In genomic region chr19:57161010-57161660, GRCm38 (mm10) we compare ENCODE assay signal across 9 mouse cellular contexts.
DNase-seq lines count a peak whose midpoint lies in the region; ATAC-seq and TF ChIP-seq lines count a peak whose summit lies in the region.
"Had no signal": no experiment of that assay in that cellular context is flagged by ENCODE, and none has a peak within 500 bp of the region (broad histone marks: within the 10 kb centered on the region; RNA-seq: fewer than 3 reads in every experiment).

No protein-coding gene starts in this region.

- intact Hi-C loops in heart, adult 2 months (cut with DNase I): loop anchor here (1.0 to 5.0 kb wide), 3 partner anchors 35 to 166 kb away; no protein-coding TSS in a partner anchor

- TF ChIP-seq POLR2A in heart, adult 2 months (IDR thresholded peaks at IDR 0.05; ENCODE audit: insufficient read depth, low read depth, low read length): no peak
- TF ChIP-seq POLR2A in small intestine, adult 2 months (IDR thresholded peaks at IDR 0.05; ENCODE audit: low read depth, low read length): no peak

- WGBS in midbrain, embryonic 16.5 days: 70% methylated on average over 7 of the region's 7 CpGs
- 75% methylated on average over 7 of the region's 7 CpGs for WGBS in midbrain, embryonic 10.5 days
- 69% methylated on average over 7 of the region's 7 CpGs for WGBS in heart, adult 2 months
- 66% methylated on average over 7 of the region's 7 CpGs for WGBS in small intestine, adult 2 months

- ATAC-seq in midbrain, embryonic 16.5 days: peak; percentile 64; the same call in 1 of the 2 replicates

- no peaks in the 10 kb centered on the region for H3K27me3 ChIP-seq in midbrain, embryonic 16.5 days (ENCODE audit: control insufficient read depth, insufficient read depth, low read depth, low read length)
- H3K27me3 ChIP-seq in midbrain, embryonic 10.5 days (ENCODE audit: low read depth, poor library complexity, severe bottlenecking): no peaks in the 10 kb centered on the region
- H3K27me3 ChIP-seq in heart, adult 2 months (ENCODE audit: control insufficient read depth, insufficient read depth, low read length): no peaks in the 10 kb centered on the region
- H3K27me3 ChIP-seq in small intestine, adult 2 months (ENCODE audit: control insufficient read depth, insufficient read depth, low read length): no peaks in the 10 kb centered on the region

- TF ChIP-seq EP300 in heart, adult 2 months (IDR thresholded peaks at IDR 0.05; ENCODE audit: insufficient read depth, low read depth, low read length): no peak

- H3K4me3 ChIP-seq in midbrain, embryonic 16.5 days (ENCODE audit: low read depth, low read length): no peak overlapping the region
- H3K4me3 ChIP-seq in midbrain, embryonic 10.5 days: no peak overlapping the region
- H3K4me3 ChIP-seq in heart, adult 2 months: no peak overlapping the region
- no peak overlapping the region for H3K4me3 ChIP-seq in small intestine, adult 2 months (ENCODE audit: low read depth, low read length)
- H3K4me3 ChIP-seq: megakaryocyte, embryonic 14.5 days had no signal

- no peaks in the 10 kb centered on the region; the same call in none of the 2 replicates for H3K79me2 ChIP-seq in heart, adult 2 months (replicated peaks; ENCODE audit: control insufficient read depth, insufficient read depth, low read length)

- peak; percentile 98 for TF ChIP-seq CTCF in heart, adult 2 months (IDR thresholded peaks at IDR 0.05)
- TF ChIP-seq CTCF in small intestine, adult 2 months (IDR thresholded peaks at IDR 0.05; ENCODE audit: extremely low read depth, insufficient read length, insufficient replicate concordance, low read depth, low read length): peak; percentile 29; the same call in 1 of the 2 replicates

- DNase-seq in embryo, embryonic 10 days (ENCODE audit: low spot score): peak; percentile 46
- DNase-seq in embryo, embryonic 9.5 days (ENCODE audit: extremely low spot score): no peak
- no peak for DNase-seq in midbrain, embryonic 10.5 days (ENCODE audit: low spot score)
- DNase-seq in adrenal gland, postnatal 25 days: peak; percentile 23
- DNase-seq in heart, adult 2 months: peak in 1 of 2 experiments; percentile 39
- DNase-seq in layer of hippocampus, postnatal 10 days (ENCODE audit: low spot score in 2 of 2): peak; percentile 54 to 69

- H3K4me2 ChIP-seq in midbrain, embryonic 16.5 days (ENCODE audit: low read length): no peak overlapping the region

- H3K9me3 ChIP-seq in midbrain, embryonic 16.5 days (replicated peaks; ENCODE audit: control insufficient read depth, low read length, poor library complexity, severe bottlenecking): no peaks in the 10 kb centered on the region
- no peaks in the 10 kb centered on the region for H3K9me3 ChIP-seq in midbrain, embryonic 10.5 days (replicated peaks)
- H3K9me3 ChIP-seq: megakaryocyte, embryonic 14.5 days had no signal

- no peaks in the 10 kb centered on the region; the same call in 1 of the 2 replicates for H3K4me1 ChIP-seq in midbrain, embryonic 16.5 days (ENCODE audit: control insufficient read depth, insufficient read depth, low read length)
- no peaks in the 10 kb centered on the region for H3K4me1 ChIP-seq in midbrain, embryonic 10.5 days
- H3K4me1 ChIP-seq in heart, adult 2 months (ENCODE audit: control insufficient read depth, insufficient read depth, low read length): peaks cover 27% of the 10 kb centered on the region
- no peaks in the 10 kb centered on the region for H3K4me1 ChIP-seq in small intestine, adult 2 months (ENCODE audit: control insufficient read depth, insufficient read depth, insufficient read length, low read length)
- H3K4me1 ChIP-seq: megakaryocyte, embryonic 14.5 days had no signal

- H3K36me3 ChIP-seq in midbrain, embryonic 16.5 days (ENCODE audit: control insufficient read depth, insufficient read depth, low read length): no peaks in the 10 kb centered on the region
- H3K36me3 ChIP-seq in midbrain, embryonic 10.5 days: no peaks in the 10 kb centered on the region
- peaks cover 17% of the 10 kb centered on the region for H3K36me3 ChIP-seq in heart, adult 2 months (ENCODE audit: control insufficient read depth, insufficient read depth, low read length)
- no peaks in the 10 kb centered on the region for H3K36me3 ChIP-seq in small intestine, adult 2 months (ENCODE audit: control insufficient read depth, insufficient read depth, low read length)

- H3K9ac ChIP-seq in midbrain, embryonic 16.5 days (ENCODE audit: low read depth, low read length): no peak overlapping the region
- no peak overlapping the region for H3K9ac ChIP-seq in heart, adult 2 months (ENCODE audit: low read depth, low read length)

- no peak overlapping the region for H3K27ac ChIP-seq in midbrain, embryonic 16.5 days (ENCODE audit: low read length)
- H3K27ac ChIP-seq in midbrain, embryonic 10.5 days (replicated peaks): no peak overlapping the region
- peak overlapping the region; percentile 96; the same call in 1 of the 2 replicates for H3K27ac ChIP-seq in heart, adult 2 months
- H3K27ac ChIP-seq in small intestine, adult 2 months (ENCODE audit: insufficient read depth, low read depth, low read length): no peak overlapping the region

Comparison
In these comparisons a context has a peak if more than half of its experiments do, and no peak if none do; other contexts are left out.
1. DNase-seq: peak in embryo, embryonic 10 days (single experiment), adrenal gland, postnatal 25 days (single experiment) and layer of hippocampus, postnatal 10 days (2 of 2); none in embryo, embryonic 9.5 days (single experiment) and midbrain, embryonic 10.5 days (single experiment).